Mouse (Mus musculus) frontal cortex, postnatal 36 days (tissue): ENCODE data around the gene Faf1.
"Not testable (repeated sequence)": the region's sequence is repeated elsewhere in the genome, so short reads cannot be mapped to it uniquely, and the experiment has no call there.

ENCODE experiments used
- DNase-seq, 2 experiments: peaks; one replicate each; pipeline ENCODE4 v3.0.0; 2022; ENCODE audit warnings: low spot score in 2 of 2

The Faf1 gene

DNA sequence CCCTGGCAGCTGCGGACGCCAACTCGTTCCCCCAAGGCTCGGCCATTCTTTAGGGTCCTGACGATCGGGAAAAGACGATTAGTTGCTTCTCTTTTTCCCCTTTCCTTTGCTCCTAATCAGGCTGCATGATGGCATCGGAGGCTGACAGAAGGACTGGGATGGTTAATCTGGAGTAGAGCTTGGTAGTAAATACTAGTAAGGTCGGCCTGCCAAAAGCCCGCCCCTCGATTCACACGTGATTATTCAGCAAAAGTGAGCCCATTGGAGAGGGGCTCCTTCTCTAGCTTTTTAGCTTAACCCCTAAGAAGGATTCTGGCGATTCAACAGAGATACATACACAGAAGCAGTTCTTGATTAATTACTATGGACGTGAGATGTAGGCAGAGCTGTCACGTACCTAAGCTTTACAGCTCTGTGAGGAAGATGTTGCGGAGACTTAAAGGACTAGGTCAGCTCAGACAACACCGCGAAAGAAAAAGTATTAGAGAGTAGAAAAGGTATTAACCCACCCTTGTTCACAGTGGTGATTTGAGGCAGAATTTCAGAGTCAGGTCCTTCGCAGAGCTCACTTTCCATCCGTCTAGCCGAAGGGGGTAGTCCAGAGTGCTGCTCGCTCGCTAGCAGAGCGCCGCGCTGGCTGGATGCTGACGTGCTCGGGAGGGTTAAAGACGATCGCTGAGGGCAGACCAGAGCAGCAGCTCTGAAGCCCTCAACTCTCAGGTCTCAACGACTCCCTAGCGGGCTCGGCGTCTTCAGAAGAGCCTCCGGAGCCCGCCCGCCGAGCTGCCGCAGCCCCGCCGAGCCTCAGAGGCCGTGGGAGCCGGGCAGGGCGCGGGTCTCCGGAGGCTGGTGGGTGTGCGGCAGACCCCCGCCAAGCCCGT, 11.0 kb upstream of the Faf1 start:
- DNase-seq: peak in 1 of 2 experiments; percentile 26

DNA sequence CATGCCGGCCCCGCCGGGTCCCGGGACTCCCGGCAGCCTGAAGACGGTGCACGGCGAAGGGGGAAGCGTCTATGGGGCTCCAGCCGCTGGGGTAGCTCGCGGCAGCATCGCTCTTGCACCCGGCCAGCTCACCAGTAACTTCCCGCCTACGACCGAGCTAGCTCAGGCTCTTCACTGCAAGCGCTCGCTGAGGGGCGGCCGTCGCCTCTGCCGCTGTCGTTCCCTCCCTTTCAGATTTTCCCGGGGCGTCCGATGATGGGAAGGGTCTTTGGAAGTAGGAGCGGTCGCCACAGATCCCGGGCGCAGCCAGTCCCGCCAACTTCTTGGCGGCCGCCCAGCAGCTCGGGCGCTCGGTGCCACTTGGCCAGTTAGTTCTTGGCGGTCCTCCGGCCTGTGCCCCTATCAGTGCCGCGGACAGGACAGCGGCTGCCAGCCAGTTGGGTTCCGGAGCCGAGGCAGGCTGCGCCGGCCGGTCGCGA, 10.4 kb upstream of the Faf1 start:
- DNase-seq: peak in 1 of 2 experiments; percentile 36

DNA sequence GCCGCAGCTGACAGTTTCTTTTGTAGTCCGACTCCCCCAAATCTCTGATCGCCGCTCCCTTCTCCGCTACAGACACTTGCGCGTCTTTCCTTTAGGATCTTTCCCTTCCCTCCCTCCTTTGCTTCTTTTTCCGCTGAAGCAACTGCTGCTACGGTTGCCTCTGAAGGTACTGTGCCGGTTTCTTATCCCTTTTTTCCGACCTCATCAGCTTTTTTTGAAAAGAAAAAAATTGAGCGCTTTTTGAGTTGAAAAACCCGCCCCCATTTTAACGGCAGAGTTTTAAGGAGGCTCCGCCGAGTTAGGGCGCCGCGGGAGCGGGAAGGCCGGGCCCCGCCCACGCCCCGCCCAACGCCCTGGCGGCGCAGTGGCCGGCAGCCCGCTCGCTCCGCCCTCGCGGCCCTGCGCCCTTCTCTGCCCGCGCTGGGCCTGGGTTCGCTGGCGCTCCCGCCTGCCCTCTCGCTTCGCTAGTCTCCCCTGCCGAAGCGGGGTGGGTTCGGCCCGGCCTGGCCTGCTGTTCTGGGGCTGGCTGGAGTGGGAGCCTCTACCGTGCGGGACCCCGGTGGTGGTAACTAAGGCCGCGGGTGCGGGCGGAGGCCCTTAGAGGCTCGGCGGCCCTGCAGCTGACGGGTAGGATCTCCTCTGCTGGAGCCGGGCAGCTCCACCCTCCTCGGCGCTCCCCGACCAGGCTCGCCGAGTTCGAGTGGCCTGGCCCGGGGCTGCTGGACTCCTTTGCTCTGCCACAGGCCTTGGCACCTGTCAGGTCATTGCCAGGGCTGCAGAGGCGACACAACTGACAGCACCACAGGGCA, 9.7 kb upstream of the Faf1 start, which contains the start of gene Cdkn2c:
TSS of gene Cdkn2c (minus strand) at position 729 of the 809 bp plus-strand sequence.
- DNase-seq: peak; percentile 69 to 75

DNA sequence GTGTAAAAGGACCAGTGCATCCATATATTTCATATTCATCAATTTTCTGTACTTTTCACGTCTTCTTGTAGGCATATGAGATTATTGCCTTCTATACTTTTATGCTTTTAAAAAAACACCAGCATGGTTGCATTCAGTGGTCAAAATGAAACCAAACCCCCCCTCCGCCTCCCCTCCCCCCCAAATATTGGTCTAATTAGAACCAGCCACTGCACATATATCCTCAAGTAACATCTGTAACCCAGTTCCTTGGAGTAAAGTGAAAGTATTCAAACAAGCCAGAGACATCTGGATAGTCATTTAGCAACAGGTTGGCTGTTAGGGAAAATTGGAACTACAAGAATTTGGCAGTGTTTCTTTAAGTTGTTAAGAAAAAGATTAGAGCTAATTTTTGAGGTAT, 8.9 kb upstream of the Faf1 start:
- no peak for DNase-seq

DNA sequence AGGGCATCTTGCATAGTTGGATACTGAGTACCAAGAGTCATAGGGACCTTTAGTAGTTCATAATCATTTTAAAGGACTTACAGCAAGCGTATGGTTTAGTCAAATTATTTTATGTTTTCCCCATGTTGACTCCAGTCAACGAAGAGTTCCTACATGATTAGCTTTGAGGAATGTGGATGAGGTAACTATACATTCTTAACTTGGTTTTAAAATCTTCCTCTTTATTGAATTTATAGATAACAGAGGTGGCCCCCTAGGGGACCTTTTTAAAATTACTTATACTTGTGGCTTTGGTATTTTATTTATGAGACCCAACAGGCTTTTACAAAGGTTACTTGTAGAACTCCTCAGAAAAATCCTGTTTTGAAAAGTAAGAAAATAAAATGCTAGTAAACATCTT, 6.2 kb upstream of the Faf1 start:
- DNase-seq: no peak

DNA sequence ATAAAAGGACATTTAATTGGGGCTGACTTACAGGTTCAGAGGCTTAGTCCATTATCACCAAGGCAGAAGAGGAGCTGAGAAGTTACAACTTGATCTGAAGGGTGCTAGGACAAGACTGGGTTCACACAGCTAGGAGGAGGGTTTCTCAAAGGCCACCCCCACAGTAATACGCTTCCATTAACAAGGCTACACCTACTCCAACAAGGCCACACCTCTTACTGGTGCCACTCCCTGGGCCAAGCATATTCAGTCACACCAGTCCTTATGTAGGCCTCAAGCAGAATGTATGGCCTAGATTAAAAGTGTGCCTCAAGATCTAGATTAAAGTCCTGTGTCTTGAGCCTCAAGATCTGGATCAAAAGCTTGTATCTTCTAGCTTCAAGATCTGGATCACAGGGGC, 4.4 kb upstream of the Faf1 start:
- DNase-seq: no peak

DNA sequence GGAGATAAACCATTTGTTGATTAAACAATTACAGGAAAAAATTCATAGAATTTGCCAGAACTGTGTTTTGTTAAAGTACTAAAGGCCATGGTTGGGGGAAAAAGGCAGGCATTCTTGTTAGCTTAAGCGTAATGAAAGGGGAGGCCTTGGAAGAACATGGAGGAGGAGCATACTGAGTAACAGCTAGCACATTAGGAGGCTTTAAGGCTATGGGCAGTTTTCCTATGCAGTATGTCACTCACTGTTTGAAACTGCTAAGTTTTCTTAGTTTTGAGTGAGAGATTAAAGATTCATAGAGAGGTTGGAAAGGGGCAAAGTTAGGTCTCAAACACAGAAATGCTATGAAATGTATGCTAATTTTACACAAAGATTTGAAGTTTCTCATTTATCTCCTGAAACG, 2.3 kb upstream of the Faf1 start:
- DNase-seq: no peak

DNA sequence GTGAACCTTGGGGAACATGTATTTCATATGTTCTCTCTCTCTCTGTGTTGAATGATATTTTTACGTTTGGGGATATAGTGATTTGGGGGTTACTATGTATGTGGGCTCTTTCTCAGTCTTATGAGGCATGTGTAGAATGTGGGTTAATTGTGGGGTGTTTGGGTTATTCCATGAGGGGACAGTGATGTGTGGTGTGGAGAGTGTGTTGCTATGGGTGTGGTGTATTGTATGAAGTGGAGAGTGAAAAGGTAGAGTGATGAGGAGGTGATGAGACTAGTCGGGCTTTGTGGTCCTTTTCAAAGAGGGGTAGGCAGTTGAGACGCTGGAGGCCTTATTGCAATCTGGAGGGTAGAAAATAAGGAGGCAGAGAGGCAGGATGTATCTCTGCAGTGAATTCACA, 833 bp downstream of the Faf1 start:
- DNase-seq: no peak

DNA sequence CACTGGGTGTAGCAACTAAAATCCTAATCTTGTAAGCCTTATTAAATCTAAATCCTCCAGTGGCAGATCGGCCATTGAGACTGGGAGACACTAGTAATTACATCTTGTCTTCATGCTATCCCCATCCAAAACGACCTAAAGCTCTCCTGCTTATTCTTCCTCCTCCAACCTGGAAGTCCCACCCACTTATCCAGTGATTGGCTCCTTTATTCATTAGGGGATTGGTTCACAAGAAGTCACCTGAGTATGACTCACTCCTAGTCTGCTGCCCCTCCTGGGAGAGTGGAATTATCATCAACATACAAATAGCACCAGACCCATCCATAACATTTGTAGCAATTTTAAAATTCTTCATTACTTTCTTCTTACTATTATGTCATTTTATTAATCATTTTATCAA, 7.2 kb downstream of the Faf1 start:
- DNase-seq: no peak

DNA sequence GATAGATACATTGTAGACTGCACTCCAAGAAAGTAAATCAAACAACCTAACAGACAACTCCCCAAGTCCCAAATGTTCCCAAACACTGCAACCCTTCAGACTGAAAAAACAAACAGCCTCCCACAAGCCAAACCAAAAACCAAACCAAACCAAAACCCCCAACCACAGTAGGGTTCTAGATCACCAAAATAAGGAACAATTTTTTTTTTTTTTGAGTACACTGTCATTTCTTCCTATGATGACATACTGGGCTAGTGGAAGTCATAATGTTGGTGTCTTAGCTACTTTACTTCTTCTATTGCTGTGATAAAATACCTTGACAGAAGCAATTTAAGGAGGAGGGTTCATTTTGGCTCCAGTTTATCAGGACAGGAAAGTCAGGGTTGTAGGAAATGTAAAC, 16.3 kb downstream of the Faf1 start:
- no peak for DNase-seq

DNA sequence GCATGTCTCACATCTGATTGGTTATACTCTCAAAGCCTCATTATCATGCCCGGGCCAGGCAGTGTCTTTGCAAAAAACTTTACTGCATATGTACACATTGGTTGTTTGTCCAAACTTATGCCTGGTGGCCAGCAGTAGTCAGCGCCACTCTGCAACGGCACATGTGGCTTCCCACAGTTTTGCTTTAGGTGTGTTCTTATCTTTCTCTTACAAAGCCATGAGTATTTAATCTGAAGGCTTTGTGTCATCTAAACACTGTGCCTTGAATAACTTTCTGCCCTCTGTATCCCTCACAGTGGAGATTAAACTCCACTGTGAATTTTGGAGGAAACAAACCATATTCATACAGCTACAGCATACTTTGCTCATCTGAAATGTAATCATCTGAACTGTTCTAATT, 24.3 kb downstream of the Faf1 start:
- not testable (repeated sequence) for DNase-seq

DNA sequence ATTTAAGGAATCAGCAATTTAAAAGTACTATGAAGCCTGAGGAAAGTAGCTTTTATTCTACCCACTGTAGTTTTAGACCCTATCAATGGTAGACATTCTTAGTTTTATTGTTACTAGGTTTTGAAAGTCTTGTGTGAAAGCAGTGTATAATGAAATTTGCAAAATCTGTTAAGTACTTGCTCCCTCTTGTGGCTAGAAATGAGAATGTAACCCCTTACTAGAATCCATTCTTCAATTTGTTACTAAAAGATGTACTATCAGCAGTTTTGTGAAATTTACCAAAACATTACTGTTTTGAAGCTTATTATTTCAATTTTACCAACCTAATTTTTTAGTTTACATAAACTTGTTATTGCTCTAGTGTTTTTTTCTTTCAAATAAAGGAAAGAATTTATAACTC, 27.2 kb downstream of the Faf1 start:
- no peak for DNase-seq

DNA sequence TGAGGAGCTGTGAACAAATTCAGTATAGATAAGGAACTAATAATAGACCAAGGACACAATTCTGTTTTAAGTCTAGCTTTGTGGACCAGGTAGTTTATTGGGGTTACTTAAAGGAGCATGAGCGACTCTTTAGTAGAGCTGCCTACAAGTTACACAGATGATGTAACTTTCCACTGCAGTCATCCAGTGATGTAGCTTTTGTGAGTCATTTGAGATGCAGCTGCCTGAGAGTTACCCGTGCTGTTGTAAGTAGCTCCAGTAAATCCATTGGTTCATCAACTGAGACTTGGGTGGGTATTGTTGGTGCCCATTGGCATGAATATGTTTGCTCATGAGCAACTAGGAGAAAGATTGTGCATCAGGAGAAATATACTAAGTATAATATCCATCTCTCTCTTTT, 29.0 kb downstream of the Faf1 start:
- DNase-seq: no peak

DNA sequence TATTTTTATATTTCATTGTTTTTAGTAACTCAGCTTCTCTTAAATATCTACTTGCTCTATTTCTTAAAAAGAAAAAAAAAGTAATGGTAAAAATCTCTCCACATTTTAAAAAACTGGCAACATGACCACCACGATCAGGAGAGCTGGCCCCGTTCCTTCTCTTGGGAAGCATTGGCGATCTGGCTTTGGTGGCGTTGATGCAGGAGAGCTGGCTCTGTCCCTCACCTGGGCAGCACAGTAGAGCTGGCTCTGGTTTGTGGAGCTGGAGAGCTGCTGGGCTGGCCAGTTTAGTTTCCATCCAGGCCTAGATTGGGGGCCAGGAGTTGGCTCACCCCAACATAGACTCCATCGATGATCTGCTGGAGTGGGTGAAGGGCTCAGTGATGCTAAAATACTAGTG, 42.9 kb downstream of the Faf1 start:
- no peak for DNase-seq

DNA sequence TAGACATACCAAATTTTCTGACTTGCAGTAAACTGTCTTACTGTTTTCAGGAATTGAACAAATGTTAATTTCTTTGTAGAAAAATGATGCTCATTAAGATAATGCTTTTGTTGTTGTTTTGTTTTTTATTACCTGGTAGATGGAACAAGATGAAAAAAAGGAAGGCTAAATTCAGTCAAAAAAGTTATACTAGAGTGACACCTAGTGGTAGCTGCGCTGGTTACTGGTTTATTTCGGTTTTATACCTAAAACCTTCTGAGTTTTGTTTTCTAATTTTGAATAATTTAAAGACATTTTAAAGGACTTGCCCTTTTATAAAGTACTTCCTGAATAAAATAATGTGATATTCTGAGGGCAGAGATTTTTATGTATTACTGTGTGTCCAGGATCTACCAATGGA, 52.9 kb downstream of the Faf1 start:
- DNase-seq: peak; percentile 15 to 31

DNA sequence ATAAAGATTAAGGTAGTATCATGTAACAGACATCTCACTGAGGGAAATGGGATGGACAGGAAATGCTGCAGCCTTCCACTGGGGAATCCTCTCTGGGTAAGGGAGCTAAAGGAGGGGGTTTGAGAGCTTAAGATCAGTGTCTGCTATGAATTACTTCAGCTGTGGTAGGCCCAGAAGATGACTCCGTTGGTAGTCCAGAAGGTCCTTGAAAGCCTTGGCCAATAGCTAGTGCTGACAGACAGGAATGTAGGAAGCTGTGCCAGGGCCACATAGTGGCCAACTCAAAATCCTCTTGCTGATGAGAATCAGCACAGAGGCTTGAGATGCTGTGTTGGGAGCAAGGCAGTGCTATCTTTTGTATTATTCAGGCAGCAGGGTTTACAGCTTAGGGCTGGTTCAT, 59.4 kb downstream of the Faf1 start:
- DNase-seq: no peak

DNA sequence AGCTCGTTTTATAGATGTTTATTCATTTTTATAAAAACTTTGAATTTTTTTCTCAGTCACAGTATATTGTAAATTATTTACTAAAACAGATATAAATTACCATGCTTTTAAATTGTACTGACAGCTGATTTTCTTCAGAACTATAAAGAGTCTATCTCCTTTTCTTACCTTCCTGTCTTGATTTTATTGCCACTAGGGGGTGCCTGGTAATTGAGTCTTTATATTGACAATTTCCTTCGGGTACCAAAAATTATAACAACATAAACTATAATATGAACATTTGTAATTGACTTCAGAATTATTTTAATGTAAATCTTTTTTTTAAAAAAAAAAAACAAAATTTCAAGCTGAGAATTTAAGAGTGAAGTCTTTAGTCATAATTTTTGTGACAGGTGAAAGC, 67.6 kb downstream of the Faf1 start:
- no peak for DNase-seq

DNA sequence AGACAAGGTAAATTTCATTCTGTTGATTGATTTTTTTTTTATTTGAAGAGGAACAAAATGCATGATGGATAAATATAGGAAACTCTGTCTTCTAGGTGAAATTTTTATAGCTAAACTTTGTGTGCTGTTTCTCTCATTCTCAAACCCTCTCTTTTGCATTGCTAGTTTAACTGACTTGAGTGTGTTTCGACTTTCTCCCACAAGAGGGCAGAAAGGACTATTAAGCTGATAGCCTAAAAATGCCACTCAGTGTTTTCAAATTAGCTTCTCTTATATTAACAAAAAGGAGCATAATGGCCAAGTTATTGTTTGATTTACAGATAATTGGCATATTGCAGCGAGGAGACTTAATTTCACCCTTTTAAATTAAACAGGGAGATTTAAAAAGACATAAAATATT, 82.6 kb downstream of the Faf1 start:
- DNase-seq: peak in 1 of 2 experiments; percentile 54

DNA sequence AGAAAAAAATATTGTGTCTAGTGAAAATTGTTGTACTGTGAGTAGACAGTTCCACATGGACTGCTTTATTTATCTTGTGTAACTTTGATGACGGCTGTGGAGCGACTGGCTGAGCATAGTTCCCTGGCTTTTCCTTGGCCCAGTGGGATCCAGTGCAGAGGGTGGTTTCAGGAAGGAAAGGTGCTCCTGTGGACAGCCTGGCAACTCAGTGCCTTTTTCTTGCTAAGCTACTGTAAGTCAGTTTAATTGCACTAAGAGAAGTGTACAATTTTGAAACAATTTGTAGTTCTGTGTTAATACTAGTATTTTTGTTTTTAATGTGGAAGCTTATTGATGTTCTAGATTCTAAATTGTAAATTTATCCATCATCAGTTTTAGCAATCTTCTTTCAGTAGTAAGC, 83.5 kb downstream of the Faf1 start:
- DNase-seq: no peak

DNA sequence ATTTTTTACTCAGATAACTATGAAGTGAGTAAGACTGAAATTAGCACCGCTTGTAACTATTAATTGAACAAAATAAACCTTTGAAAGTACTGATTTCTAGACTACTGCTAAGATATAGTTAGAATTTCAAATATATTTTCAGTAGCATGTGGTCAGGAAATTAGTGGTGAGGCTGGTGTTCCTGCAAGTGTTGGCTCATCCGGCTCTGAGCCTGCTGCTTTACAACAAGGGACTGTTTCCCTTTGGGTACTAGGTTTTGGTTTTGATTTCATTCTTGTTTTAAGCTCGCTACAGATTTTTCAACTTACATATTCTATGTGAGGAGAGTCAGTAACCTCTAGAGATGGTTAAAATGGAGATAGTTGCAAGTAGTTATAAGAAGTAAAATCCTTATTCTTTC, 84.1 kb downstream of the Faf1 start:
- DNase-seq: no peak

DNA sequence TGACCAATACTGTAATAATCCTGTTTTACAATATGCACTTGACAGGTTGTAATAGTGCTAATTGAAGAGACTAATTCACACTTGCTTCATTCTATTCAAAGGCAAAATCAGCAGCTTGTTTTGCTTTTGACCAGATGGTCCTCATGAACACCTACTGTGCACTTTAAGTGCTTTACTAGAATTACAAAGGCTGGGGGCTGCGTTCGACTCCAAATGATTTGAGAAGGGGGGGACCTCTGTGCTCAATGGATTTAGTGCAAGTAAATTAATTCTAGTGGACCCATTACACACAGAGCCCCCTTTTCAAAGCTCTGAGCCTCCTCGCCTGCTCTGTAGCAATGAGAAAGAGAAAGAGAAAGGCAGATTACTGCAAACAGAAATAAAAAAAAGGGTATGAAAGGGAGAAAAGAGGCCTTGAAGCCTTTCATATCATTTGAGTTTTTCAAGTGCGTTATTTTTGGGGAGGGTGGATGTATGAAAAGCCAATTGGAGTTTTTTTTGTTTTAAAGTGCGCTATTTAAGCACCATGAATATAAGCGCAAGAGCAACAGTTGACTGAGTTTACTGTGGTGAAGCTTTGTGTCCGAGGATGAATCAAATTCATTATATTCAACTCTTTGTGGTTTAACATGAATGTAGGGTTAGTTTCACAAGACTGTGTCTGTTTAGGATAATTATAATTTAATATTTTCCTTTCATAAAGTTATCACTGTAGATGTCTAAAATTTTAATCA, 86.5 kb downstream of the Faf1 start:
- no peak for DNase-seq

DNA sequence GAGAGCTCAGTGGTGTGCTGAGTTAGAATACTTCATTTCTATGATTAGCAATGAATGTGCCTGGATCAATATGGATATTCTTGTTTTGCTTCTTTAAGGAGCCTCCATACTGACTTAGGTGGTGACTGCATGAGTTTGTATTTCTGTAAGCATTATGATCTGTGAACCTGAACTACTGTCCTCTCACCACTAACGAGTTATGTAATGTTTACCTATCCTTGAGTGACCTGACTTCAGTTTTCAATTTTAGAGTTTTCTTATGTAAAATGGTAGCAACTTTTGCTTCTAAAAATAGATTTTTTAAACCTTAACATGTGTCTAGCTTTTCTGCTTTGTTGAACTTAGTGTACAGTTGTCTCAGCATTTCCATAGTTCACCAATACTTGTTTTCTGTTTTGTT, 92.7 kb downstream of the Faf1 start:
- no peak for DNase-seq
